Mouse (Mus musculus) hindbrain, embryonic 12.5 days (tissue): ENCODE data around the gene Syncrip. TPM values are rescaled to one million over a fixed set of nuclear protein-coding genes. Genes with fewer than 3 reads are reported as not detected.

Experiments
- ATAC-seq: fragments of 200-750 bp; cut with Nextera tagmentation; 2 replicates; pipeline ENCODE4 v1.8.0; 2017; ENCODE audit warnings: moderate TSS enrichment; ENCODE audit not compliant: low FRiP score
- H3K27ac ChIP-seq: fragments of 300-500 bp; sonication (generic); 2 replicates; pipeline ENCODE4 v1.5.1; 2016; ENCODE audit warnings: mild to moderate bottlenecking
- H3K27me3 ChIP-seq: fragments of 300-500 bp; sonication (generic); 2 replicates; pipeline ENCODE4 v1.6.1; 2016; ENCODE audit warnings: mild to moderate bottlenecking
- H3K36me3 ChIP-seq: fragments of 300-500 bp; sonication (generic); 2 replicates; pipeline ENCODE4 v1.6.1; 2016; ENCODE audit warnings: mild to moderate bottlenecking
- H3K4me1 ChIP-seq: fragments of 300-500 bp; sonication (generic); 2 replicates; pipeline ENCODE4 v1.6.1; 2016
- H3K4me2 ChIP-seq: fragments of 300-500 bp; sonication (generic); replicated peaks from 2 replicates; pipeline ENCODE4 v1.6.1; 2016; ENCODE audit warnings: mild to moderate bottlenecking
- H3K4me3 ChIP-seq: fragments of 300-500 bp; sonication (generic); 2 replicates; pipeline ENCODE4 v1.5.1; 2016; ENCODE audit warnings: mild to moderate bottlenecking
- H3K9ac ChIP-seq: fragments of 300-500 bp; sonication (generic); 2 replicates; pipeline ENCODE4 v1.6.1; 2016; ENCODE audit warnings: mild to moderate bottlenecking, moderate library complexity
- H3K9me3 ChIP-seq: fragments of 300-500 bp; sonication (generic); replicated peaks from 2 replicates; pipeline ENCODE4 v1.6.1; 2016; ENCODE audit warnings: mild to moderate bottlenecking
- WGBS: fragments of 180-500 bp; shearing (Covaris S2); methylation state at CpG from one replicate; pipeline ENCODE4 v1.1.7; 2016; 5-methylcytosine and 5-hydroxymethylcytosine counted together
- polyA plus RNA-seq: library from polyadenylated mRNA; unstranded; fragments of >200 nt; fragmentation: Nextera tagmentation; extraction: Ambion mirVana; gene quantifications from 2 replicates; pipeline ENCODE4 v1.2.1, GENCODE M21; 2016

Syncrip gene
- polyA plus RNA-seq, 1 experiment from 2014 or later, result 119 TPM

- H3K27ac ChIP-seq, result peak overlapping the region; percentile 3; the same call in 1 of the 2 replicates
- peak overlapping the region; percentile 64 for H3K4me2 ChIP-seq
- peak overlapping the region; percentile 90; the same call in 1 of the 2 replicates for H3K9ac ChIP-seq
- no peaks in the 10 kb centered on the region for H3K9me3 ChIP-seq
- ATAC-seq, result no peak
- no peaks in the 10 kb centered on the region for H3K27me3 ChIP-seq
- 30% methylated on average over 2 of the region's 2 CpGs for WGBS
- H3K36me3 ChIP-seq, result peaks cover 16% of the 10 kb centered on the region
- H3K4me3 ChIP-seq, result peak overlapping the region; percentile 76
- H3K4me1 ChIP-seq, result peaks cover 15% of the 10 kb centered on the region
Measured at GRCm38 (mm10) chr9:88520122-88520848, 37.9 kb upstream of the Syncrip start.

- ATAC-seq, result no peak
- no peak overlapping the region for H3K27ac ChIP-seq
- peaks cover 16% of the 10 kb centered on the region for H3K36me3 ChIP-seq
- H3K4me1 ChIP-seq, result peaks cover 15% of the 10 kb centered on the region
- H3K9me3 ChIP-seq, result no peaks in the 10 kb centered on the region
- H3K4me3 ChIP-seq, result no peak overlapping the region
- H3K27me3 ChIP-seq, result no peaks in the 10 kb centered on the region
- no peak overlapping the region for H3K9ac ChIP-seq
- H3K4me2 ChIP-seq, result no peak overlapping the region
Measured at GRCm38 (mm10) chr9:88519390-88520121, 37.2 kb upstream of the Syncrip start.

- no peak for ATAC-seq
- Histone ChIP-seq H3K9ac (no peak overlapping the region), H3K27me3 (no peaks in the 10 kb centered on the region), H3K36me3 (peaks cover 16% of the 10 kb centered on the region), H3K4me1 (peaks cover 13% of the 10 kb centered on the region), H3K27ac (no peak overlapping the region), H3K9me3 (no peaks in the 10 kb centered on the region), H3K4me3 (no peak overlapping the region), H3K4me2 (no peak overlapping the region)
- WGBS, result 88% methylated on average over 3 of the region's 3 CpGs
Measured at GRCm38 (mm10) chr9:88516361-88516995, 34.1 kb upstream of the Syncrip start.

GRCm38 (mm10) chr9:88515546-88515945, 33.2 kb upstream of the Syncrip start:
- no peak overlapping the region for H3K4me2 ChIP-seq
- no peaks in the 10 kb centered on the region for H3K9me3 ChIP-seq
- H3K27ac ChIP-seq, result no peak overlapping the region
- peaks cover 9% of the 10 kb centered on the region for H3K36me3 ChIP-seq
- H3K27me3 ChIP-seq, result no peaks in the 10 kb centered on the region
- no peak overlapping the region for H3K9ac ChIP-seq
- WGBS, result 91% methylated on average over 1 of the region's 1 CpGs
- peaks cover 6% of the 10 kb centered on the region for H3K4me1 ChIP-seq
- no peak overlapping the region for H3K4me3 ChIP-seq
- ATAC-seq, result no peak

- ATAC-seq, result no peak
- Histone ChIP-seq H3K4me3 (no peak overlapping the region), H3K27me3 (no peaks in the 10 kb centered on the region), H3K4me1 (no peaks in the 10 kb centered on the region), H3K4me2 (no peak overlapping the region), H3K9ac (no peak overlapping the region), H3K36me3 (no peaks in the 10 kb centered on the region), H3K9me3 (no peaks in the 10 kb centered on the region), H3K27ac (no peak overlapping the region)
- 93% methylated on average over 6 of the region's 6 CpGs for WGBS
Measured at GRCm38 (mm10) chr9:88501846-88502245, 19.5 kb upstream of the Syncrip start.

- Histone ChIP-seq H3K36me3 (no peaks in the 10 kb centered on the region), H3K27ac (no peak overlapping the region), H3K4me3 (no peak overlapping the region), H3K9me3 (no peaks in the 10 kb centered on the region), H3K27me3 (no peaks in the 10 kb centered on the region), H3K4me1 (no peaks in the 10 kb centered on the region), H3K9ac (no peak overlapping the region), H3K4me2 (no peak overlapping the region)
- WGBS, result 81% methylated on average over 2 of the region's 2 CpGs
- ATAC-seq, result no peak
Measured at GRCm38 (mm10) chr9:88500112-88500511, 17.7 kb upstream of the Syncrip start.

GRCm38 (mm10) chr9:88492522-88492921, 10.1 kb upstream of the Syncrip start:
- H3K27ac ChIP-seq, result no peak overlapping the region
- no peak for ATAC-seq
- no peak overlapping the region for H3K9ac ChIP-seq
- no peaks in the 10 kb centered on the region for H3K36me3 ChIP-seq
- H3K4me2 ChIP-seq, result no peak overlapping the region
- H3K9me3 ChIP-seq, result no peaks in the 10 kb centered on the region
- no peaks in the 10 kb centered on the region for H3K4me1 ChIP-seq
- 78% methylated on average over 1 of the region's 1 CpGs for WGBS
- no peak overlapping the region for H3K4me3 ChIP-seq
- H3K27me3 ChIP-seq, result no peaks in the 10 kb centered on the region

- Histone ChIP-seq H3K36me3 (no peaks in the 10 kb centered on the region), H3K4me1 (peaks cover 10% of the 10 kb centered on the region), H3K9ac (no peak overlapping the region), H3K4me2 (no peak overlapping the region), H3K27me3 (no peaks in the 10 kb centered on the region), H3K9me3 (no peaks in the 10 kb centered on the region), H3K4me3 (no peak overlapping the region), H3K27ac (no peak overlapping the region)
- no peak for ATAC-seq
- WGBS, result 51% methylated on average over 6 of the region's 6 CpGs
Measured at GRCm38 (mm10) chr9:88484531-88484930, 2.2 kb upstream of the Syncrip start.

GRCm38 (mm10) chr9:88482829-88483396, 539 bp upstream of the Syncrip start:
- Histone ChIP-seq H3K4me2 (peak overlapping the region; percentile 57), H3K4me1 (peaks cover 10% of the 10 kb centered on the region), H3K27ac (peak overlapping the region; percentile 100), H3K36me3 (no peaks in the 10 kb centered on the region; the same call in 1 of the 2 replicates), H3K9me3 (no peaks in the 10 kb centered on the region), H3K4me3 (peak overlapping the region; percentile 100), H3K9ac (peak overlapping the region; percentile 99), H3K27me3 (no peaks in the 10 kb centered on the region)
- under 1% methylated on average over 39 of the region's 52 CpGs for WGBS
- ATAC-seq, result no peak

- Histone ChIP-seq H3K27me3 (no peaks in the 10 kb centered on the region), H3K4me2 (peak overlapping the region; percentile 77), H3K36me3 (peaks cover 7% of the 10 kb centered on the region), H3K4me3 (peak overlapping the region; percentile 100), H3K4me1 (peaks cover 12% of the 10 kb centered on the region), H3K9ac (peak overlapping the region; percentile 99), H3K27ac (peak overlapping the region; percentile 100), H3K9me3 (no peaks in the 10 kb centered on the region)
- WGBS, result under 1% methylated on average over 40 of the region's 43 CpGs
- no peak for ATAC-seq
Measured at GRCm38 (mm10) chr9:88481791-88482160, 598 bp downstream of the Syncrip start.

GRCm38 (mm10) chr9:88481061-88481790, 1.1 kb downstream of the Syncrip start:
- Histone ChIP-seq H3K4me1 (peaks cover 12% of the 10 kb centered on the region), H3K4me3 (peak overlapping the region; percentile 100), H3K27me3 (no peaks in the 10 kb centered on the region), H3K4me2 (peak overlapping the region; percentile 77), H3K36me3 (peaks cover 7% of the 10 kb centered on the region), H3K9me3 (no peaks in the 10 kb centered on the region), H3K27ac (peak overlapping the region; percentile 100), H3K9ac (peak overlapping the region; percentile 99)
- ATAC-seq, result peak; percentile 9
- WGBS, result under 1% methylated on average over 68 of the region's 78 CpGs
